Mouse (Mus musculus) cerebellum, postnatal 10 days (tissue): ENCODE results near the gene Cib1.

Experiments used
- DNase-seq, 2 experiments: peaks; one replicate each; pipeline ENCODE4 v3.0.0; 2021; ENCODE audit warnings: mixed read lengths in 2 of 2

The Cib1 gene

GRCm38 (mm10) chr7:80183466-80183865 is 49.1 kb downstream of the Cib1 start:
- no peak for DNase-seq

DNA sequence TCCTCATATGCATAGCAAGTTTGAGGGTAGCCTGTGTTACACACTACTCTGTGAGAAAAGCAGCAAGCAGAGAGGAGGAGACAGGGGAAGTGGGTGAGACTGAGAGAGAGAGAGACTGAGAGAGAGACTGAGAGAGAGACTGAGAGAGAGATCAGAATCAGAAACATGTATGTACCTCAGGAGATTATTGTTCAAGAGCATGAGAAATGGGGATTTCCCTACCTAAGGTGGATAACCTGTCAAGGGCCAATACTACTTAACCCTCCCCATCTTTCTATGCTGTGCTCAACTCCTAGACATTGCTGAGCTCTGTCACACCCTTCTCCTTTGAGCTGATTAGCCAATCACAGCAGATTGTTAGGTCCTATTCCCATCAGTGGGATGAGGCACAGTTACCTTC is 50.5 kb downstream of the Cib1 start:
- no peak for DNase-seq

- no peak for DNase-seq
These were observed 51.5 kb downstream of the Cib1 start for GRCm38 (mm10) chr7:80181078-80181477.

GRCm38 (mm10) chr7:80180202-80180601 is 52.4 kb downstream of the Cib1 start:
- DNase-seq: no peak

DNA sequence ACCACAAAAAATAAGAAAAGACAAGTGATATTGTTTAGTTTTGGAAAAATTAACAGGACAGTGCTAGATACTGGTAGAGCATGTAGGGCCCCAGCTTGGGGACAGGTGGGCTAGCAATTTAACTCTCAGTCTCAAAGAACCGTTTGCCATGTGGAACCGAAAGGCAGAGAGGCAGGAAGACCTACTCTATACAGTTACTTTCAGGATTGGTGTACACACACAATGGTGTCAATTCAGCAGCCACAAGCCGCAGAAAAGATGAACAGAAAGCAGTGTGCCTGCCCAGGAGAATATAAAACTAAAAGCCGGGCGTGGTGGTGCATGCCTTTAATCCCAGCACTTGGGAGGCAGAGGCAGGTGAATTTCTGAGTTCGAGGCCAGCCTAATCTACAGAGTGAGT is 52.8 kb downstream of the Cib1 start:
- DNase-seq: no peak

DNA sequence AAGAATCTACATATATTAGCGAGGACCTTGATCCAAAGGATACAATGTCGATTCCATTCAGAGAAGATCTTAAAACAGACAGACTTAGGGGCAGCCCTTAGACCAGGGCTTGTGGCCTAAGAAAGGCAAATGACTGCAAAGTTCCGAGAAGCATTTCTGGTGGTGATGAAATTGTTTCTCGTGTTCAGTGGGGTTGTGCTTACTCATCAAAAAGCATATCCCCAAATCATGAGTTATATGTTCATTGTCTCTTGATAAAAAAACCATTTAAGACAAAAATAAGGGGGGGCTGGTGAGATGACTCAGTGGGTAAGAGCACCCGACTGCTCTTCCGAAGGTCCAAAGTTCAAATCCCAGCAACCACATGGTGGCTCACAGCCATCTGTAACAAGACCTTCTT is 53.3 kb downstream of the Cib1 start:
- no peak for DNase-seq

DNA sequence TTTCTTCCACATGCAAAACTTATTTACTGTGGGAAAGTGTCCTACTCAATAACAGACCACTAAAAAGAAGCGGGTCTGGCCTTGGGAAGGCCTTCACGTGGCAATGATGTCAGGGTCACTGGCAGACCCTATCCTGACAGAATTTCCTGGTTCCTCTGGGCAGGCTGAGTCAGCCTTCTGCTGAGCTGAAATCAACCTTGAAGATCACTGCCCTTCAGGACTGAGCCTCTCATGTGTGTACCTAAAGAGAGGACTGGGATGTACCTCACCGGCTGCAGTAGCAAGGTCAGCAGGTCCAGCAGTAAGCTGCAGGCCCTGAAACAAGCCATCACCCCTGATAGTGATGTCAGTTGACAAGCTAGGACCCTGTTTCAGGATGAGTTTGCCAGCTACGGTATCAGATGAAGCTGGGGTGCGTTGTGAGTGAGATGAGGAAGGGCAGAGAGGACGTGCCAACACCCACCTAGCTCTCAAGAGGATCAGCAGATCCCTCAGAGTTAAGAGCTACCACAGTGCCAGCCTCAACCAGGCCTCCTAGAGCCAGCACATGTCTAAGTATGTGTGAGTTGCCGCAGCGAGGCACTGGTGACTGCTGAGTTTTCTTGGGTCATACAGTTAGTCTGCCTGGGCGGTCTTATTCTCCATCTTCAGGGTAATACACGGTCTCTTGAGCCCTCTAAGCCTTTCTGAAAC is 54.4 kb downstream of the Cib1 start:
- DNase-seq: no peak

- no peak for DNase-seq
These were observed 55.2 kb downstream of the Cib1 start for GRCm38 (mm10) chr7:80177438-80177837.
